Mouse (Mus musculus) kidney, embryonic 16.5 days (tissue): ENCODE measurements around the gene Mptx2. TPM values are rescaled to one million over a fixed set of nuclear protein-coding genes. Genes with fewer than 3 reads are reported as not detected.
"Not testable (repeated sequence)": the region's sequence is repeated elsewhere in the genome, so short reads cannot be mapped to it uniquely, and the experiment has no call there.

Experiments used
- ATAC-seq: fragments of 200-750 bp; cut with Nextera tagmentation; 2 replicates; pipeline ENCODE4 v1.8.0; 2017; ENCODE audit warnings: moderate TSS enrichment; ENCODE audit not compliant: low FRiP score, low TSS enrichment
- H3K27ac ChIP-seq: fragments of 300-500 bp; sonication (generic); 2 replicates; pipeline ENCODE4 v1.5.1; 2014; ENCODE audit warnings: low read length
- H3K27me3 ChIP-seq: fragments of 300-500 bp; sonication (generic); 2 replicates; pipeline ENCODE4 v1.6.1; 2014; ENCODE audit warnings: low read length, control low read depth, mixed read lengths; ENCODE audit not compliant: insufficient read depth
- H3K36me3 ChIP-seq: fragments of 300-500 bp; sonication (generic); 2 replicates; pipeline ENCODE4 v1.6.1; 2014; ENCODE audit warnings: low read length, control low read depth, mixed read lengths; ENCODE audit not compliant: insufficient read depth
- H3K4me1 ChIP-seq: fragments of 300-500 bp; sonication (generic); 2 replicates; pipeline ENCODE4 v1.6.1; 2014; ENCODE audit warnings: low read length, control low read depth, mixed read lengths; ENCODE audit not compliant: insufficient read depth
- H3K4me2 ChIP-seq: fragments of 300-500 bp; sonication (generic); replicated peaks from 2 replicates; pipeline ENCODE4 v1.6.1; 2014; ENCODE audit warnings: low read depth, low read length
- H3K4me3 ChIP-seq: fragments of 300-500 bp; sonication (generic); 2 replicates; pipeline ENCODE4 v1.5.1; 2014; ENCODE audit warnings: mild to moderate bottlenecking, low read length
- H3K9ac ChIP-seq: fragments of 300-500 bp; sonication (generic); replicated peaks from 2 replicates; pipeline ENCODE4 v1.6.1; 2014; ENCODE audit warnings: low read length
- H3K9me3 ChIP-seq: fragments of 300-500 bp; sonication (generic); 2 replicates; pipeline ENCODE4 v1.6.1; 2016; ENCODE audit warnings: low read length, control low read depth
- WGBS: fragments of 180-500 bp; shearing (Covaris S2); extraction: QIAGEN DNeasy Blood & Tissue Kit; methylation state at CpG from one replicate; pipeline ENCODE4 v1.1.7; 2014; 5-methylcytosine and 5-hydroxymethylcytosine counted together
- polyA plus RNA-seq: library from polyadenylated mRNA; unstranded; fragments of >200 nt; fragmentation: Nextera tagmentation; extraction: Ambion mirVana; gene quantifications from 2 replicates; pipeline ENCODE4 v1.2.1, GENCODE M21; 2015

Gene Mptx2
- not detected in 2 replicates for polyA plus RNA-seq

DNA sequence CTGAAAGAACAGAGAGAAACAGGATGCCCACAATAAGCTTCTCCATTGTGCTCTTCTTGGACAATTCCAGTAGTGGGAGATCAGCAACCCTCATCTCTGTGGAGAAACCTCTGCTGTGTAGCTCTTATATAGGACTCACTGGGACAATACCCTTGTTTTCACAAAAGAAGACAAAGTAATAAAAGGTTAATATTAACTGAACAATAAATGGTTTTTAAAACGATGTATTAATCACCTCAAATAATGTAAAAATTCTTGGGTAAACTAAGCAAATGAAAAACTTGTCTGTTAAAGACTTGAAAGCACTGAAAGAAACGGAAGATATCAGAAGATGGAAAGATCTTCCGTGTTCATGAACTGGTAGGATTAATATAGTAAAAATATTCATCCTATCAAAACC lies at the start of gene Mptx2:
Gene Mptx2, minus strand, starts transcription at position 101 of the 400 bp plus-strand sequence.
- H3K4me2 ChIP-seq, result no peak within 1 kb of the TSS
- whole genome bisulfite sequencing, result 80% methylated on average over 3 of the region's 3 CpGs
- no peak within 1 kb of the TSS for H3K27ac ChIP-seq
- H3K9me3 ChIP-seq, result no peaks in the 10 kb centered on the region
- no peaks in the 10 kb centered on the region for H3K36me3 ChIP-seq
- H3K27me3 ChIP-seq, result no peaks in the 10 kb centered on the region
- H3K4me1 ChIP-seq, result no peaks in the 10 kb centered on the region
- no peak within 1 kb of the TSS for H3K9ac ChIP-seq
- ATAC-seq, result no peak
- no peak within 1 kb of the TSS for H3K4me3 ChIP-seq

DNA sequence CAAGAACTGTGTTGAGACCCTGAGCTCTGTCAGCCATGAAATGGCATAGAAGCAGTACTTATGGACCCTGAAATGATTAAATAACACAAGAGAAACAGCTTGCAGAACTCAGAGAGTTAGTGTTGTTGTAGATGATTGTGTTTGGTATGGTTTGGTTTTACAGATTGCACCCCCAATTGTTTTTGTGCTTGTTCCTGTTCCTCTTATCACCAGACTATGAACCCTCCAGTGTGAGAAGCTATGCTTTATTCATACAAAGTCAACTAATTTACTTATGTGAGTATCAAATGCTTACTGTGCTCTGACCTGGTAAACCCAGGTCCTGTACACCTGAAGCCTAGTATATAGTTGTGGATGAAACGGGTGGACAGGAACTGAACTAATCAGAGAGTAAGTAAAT lies 49.0 kb upstream of the Mptx2 start:
- Histone ChIP-seq H3K9me3 (no peaks in the 10 kb centered on the region), H3K9ac (no peak overlapping the region), H3K4me2 (no peak overlapping the region), H3K36me3 (no peaks in the 10 kb centered on the region), H3K4me1 (no peaks in the 10 kb centered on the region), H3K27me3 (no peaks in the 10 kb centered on the region), H3K4me3 (no peak overlapping the region), H3K27ac (no peak overlapping the region)
- ATAC-seq, result no peak
- WGBS, result 76% methylated on average over 1 of the region's 1 CpGs

DNA sequence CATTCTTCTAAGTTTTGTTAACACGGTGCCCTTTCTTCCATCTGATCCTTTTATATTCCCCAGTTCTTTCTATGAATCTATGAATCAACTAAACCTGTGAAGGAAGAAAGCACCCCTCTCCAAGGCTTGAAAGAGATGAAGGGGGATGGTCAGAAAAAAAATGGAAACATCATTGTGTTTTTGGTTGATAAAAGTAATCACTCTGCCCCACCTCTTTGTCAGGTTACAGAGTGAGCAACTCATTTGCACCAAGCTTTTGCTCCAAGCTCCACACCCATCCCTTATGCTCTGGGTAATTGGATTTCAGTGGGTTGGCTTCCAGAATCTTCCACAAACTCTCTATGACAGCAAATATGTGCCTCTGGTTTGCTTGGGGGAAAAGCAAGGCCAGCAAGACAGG lies 47.8 kb upstream of the Mptx2 start:
- no peak overlapping the region for H3K9ac ChIP-seq
- no peaks in the 10 kb centered on the region for H3K27me3 ChIP-seq
- 100% methylated on average over 1 of the region's 1 CpGs for WGBS
- no peak overlapping the region for H3K4me2 ChIP-seq
- no peaks in the 10 kb centered on the region for H3K9me3 ChIP-seq
- H3K36me3 ChIP-seq, result no peaks in the 10 kb centered on the region
- no peak overlapping the region for H3K4me3 ChIP-seq
- no peak for ATAC-seq
- no peak overlapping the region for H3K27ac ChIP-seq
- no peaks in the 10 kb centered on the region for H3K4me1 ChIP-seq

DNA sequence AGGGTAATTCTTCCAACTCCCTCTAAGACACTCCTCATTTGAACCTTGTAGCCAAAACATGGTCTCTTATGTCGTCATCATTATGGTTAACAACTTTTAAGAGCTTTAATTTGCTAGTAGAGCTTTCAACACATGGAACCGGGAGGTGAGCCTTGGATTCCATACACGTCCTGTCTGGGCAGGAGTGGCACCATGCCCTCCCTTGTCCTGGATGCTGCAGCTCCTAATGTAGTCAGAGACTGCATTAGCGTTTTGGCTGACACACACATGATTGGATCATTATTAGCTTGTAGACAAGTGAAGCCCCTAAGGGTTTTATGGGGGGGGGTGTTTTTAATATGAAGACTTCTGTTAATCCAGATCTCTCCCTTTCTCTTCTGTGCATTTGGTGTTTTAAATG lies 47.4 kb upstream of the Mptx2 start:
- H3K9me3 ChIP-seq, result no peaks in the 10 kb centered on the region
- H3K4me3 ChIP-seq, result no peak overlapping the region
- H3K4me2 ChIP-seq, result no peak overlapping the region
- H3K36me3 ChIP-seq, result no peaks in the 10 kb centered on the region
- no peaks in the 10 kb centered on the region for H3K27me3 ChIP-seq
- H3K27ac ChIP-seq, result no peak overlapping the region
- 63% methylated on average over 4 of the region's 4 CpGs for whole genome bisulfite sequencing
- no peak overlapping the region for H3K9ac ChIP-seq
- no peak for ATAC-seq
- H3K4me1 ChIP-seq, result no peaks in the 10 kb centered on the region

DNA sequence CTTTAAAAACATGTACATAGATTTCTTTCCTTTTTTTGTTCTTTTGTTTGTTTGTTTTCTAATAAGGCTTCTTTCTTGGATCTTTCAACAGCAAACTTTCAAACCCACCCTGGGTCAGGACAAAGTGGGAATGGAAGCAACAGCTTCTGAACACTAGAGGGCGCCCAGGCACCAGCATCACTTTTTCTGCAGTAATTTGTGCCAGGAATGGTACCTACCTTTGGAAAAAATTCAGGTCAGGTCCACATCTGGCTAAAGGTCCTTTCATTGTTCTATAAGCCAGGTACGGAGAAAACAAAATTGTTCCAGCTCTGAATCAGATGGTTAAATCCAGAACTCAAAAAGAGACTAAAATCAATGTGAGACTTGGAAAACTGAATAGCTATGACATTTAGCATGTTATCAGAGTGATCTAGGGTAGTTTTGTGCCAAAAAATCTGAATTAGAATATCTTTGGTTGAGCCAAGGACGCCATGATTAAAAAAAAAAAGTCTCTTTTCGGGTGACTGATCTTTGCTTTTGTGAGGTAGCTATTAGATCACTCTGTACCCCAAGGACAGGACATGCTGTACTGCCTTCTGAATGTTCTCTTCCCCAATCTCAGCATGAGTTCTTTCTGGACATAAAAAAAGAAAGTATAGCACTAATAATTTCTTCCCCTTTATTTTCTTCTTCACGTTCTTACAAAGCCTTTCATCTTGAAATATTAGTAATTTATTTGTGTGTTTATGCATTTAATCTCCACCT lies 46.4 kb upstream of the Mptx2 start:
- WGBS, result 29% methylated on average over 5 of the region's 5 CpGs
- H3K9ac ChIP-seq, result no peak overlapping the region
- no peak for ATAC-seq
- no peak overlapping the region for H3K4me3 ChIP-seq
- H3K4me1 ChIP-seq, result no peaks in the 10 kb centered on the region
- H3K36me3 ChIP-seq, result no peaks in the 10 kb centered on the region
- no peak overlapping the region for H3K27ac ChIP-seq
- no peaks in the 10 kb centered on the region for H3K9me3 ChIP-seq
- no peaks in the 10 kb centered on the region for H3K27me3 ChIP-seq
- no peak overlapping the region for H3K4me2 ChIP-seq

DNA sequence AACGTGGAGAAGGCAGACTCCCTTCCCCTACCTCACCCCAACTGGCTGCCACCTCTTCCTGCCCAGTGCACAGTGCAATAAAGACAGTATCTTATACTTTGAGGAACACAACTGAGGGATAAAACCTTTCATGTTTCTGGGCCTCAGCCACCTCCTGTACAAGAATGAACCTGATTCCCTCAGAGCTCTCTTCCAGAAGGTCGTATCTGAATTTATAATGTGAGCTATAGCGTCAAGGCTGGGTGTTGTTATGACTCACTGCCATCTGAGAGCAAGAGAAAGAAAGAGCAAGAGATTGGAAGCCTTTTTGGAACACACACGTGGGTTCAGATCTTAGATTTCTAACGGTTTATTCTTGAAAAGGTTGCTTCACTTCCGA lies 44.7 kb upstream of the Mptx2 start:
- H3K4me2 ChIP-seq, result no peak overlapping the region
- no peak overlapping the region for H3K9ac ChIP-seq
- no peak overlapping the region for H3K27ac ChIP-seq
- no peak overlapping the region for H3K4me3 ChIP-seq
- H3K27me3 ChIP-seq, result no peaks in the 10 kb centered on the region
- no peak for ATAC-seq
- WGBS, result 67% methylated on average over 6 of the region's 6 CpGs
- H3K9me3 ChIP-seq, result no peaks in the 10 kb centered on the region
- no peaks in the 10 kb centered on the region for H3K4me1 ChIP-seq
- H3K36me3 ChIP-seq, result no peaks in the 10 kb centered on the region

DNA sequence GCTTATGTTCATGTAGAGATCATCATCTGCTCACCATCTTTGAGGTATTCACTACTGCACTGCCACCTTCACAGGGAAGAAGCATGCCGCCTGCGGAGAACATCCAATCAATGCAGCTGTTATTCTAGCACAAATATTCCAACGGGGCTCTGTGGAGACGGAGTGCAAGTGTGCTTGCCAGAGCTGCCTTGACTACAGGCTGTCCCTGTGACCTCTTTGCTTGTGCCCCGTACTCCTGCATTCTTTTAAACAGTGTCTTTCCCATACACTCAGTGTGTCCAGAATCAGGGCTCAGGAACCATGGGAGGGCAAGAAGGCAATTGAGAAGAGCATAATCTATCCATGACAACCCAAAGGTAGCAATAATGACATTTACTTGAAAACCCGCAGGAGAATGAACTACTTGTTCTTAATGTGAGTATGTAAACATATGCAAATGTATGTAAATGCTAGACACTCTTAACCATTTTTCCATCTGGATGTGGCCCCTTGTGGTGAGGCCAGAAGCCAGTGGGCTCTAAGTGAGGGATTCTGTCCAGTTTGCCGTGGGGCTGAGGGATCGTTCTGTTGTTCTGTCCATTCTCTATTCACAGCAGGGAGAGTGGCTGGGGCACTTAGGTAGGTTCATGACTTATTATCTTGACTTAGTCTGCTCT lies 44.1 kb upstream of the Mptx2 start:
- H3K4me3 ChIP-seq, result no peak overlapping the region
- ATAC-seq, result no peak
- no peaks in the 10 kb centered on the region for H3K27me3 ChIP-seq
- no peak overlapping the region for H3K4me2 ChIP-seq
- no peak overlapping the region for H3K9ac ChIP-seq
- no peaks in the 10 kb centered on the region for H3K4me1 ChIP-seq
- H3K27ac ChIP-seq, result no peak overlapping the region
- H3K36me3 ChIP-seq, result no peaks in the 10 kb centered on the region
- WGBS, result 79% methylated on average over 8 of the region's 8 CpGs
- no peaks in the 10 kb centered on the region for H3K9me3 ChIP-seq

DNA sequence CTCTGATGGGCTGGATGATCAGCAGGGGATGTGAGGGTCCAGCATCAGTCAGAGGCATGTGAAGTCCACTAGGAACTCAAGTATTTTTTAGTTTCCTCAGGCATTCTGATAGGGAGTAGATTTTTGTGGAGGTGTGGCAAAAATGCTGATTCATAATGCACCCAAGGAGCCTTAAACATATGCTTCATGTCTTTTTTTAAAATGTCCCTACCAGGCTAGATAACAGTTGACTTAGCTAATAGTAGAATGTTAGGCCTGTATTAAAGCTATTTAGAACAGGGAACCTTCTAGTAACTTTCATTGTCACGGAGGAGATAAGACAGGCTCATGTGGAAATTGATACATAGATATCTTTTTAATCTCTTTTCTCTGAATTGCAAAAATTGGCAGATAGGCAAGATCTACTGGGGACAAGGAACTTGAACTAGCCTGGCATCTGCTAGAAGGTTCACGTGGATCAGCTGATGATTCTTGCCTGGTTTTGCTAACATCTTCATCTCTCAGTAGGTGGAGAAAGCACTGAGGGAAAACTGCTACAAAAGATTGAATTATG lies 40.4 kb upstream of the Mptx2 start:
- WGBS, result 86% methylated on average over 2 of the region's 2 CpGs
- Histone ChIP-seq H3K36me3 (no peaks in the 10 kb centered on the region), H3K9ac (no peak overlapping the region), H3K9me3 (no peaks in the 10 kb centered on the region), H3K27me3 (no peaks in the 10 kb centered on the region), H3K27ac (no peak overlapping the region), H3K4me1 (no peaks in the 10 kb centered on the region), H3K4me3 (no peak overlapping the region), H3K4me2 (no peak overlapping the region)
- no peak for ATAC-seq

DNA sequence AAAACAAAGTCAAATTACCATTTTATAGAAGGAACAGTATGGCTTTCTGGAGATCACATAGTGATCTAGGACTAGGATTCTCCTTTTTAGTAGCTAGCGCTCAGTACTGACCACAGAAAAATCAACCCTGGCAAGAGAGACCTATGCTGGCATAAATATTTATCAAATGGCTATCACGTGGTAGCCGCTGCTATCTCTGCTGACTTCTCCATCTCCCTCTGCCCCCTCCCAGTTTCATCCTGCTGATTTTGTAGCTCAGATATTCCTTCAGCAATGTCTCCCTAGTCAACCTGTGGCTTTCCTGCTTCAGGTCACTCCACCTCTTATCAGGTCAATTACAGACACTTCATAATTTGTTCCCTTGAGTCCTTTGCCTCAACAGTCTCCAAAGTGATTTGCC lies 38.1 kb upstream of the Mptx2 start:
- WGBS, result 84% methylated on average over 3 of the region's 3 CpGs

DNA sequence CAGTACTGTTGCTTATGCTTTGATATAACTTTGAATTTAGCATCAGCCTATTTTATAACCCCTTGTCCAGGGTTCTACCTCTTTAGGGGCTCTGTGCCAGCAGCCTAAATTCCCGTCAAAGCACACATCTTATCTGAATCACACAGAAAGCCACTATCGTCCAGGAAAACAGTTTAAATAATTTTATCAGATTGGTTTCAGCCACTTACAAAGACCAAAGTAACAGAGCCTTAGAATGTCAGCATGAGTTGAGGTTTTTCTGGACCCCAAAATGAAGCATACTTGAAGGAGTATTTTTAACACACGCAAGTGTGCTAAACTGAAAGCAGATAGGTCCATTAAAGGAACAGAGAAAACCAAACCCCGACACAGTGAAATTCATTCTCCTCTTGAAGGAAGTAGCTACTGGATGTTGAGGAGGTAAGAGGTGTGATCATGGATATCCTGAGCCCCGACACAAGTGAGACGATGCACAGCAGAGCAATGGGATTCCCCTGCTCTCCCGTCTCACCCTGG lies 36.0 kb upstream of the Mptx2 start:
- H3K27me3 ChIP-seq, H3K4me1 ChIP-seq, H3K9me3 ChIP-seq, H3K36me3 ChIP-seq, H3K27ac ChIP-seq, H3K4me2 ChIP-seq, H3K4me3 ChIP-seq, H3K9ac ChIP-seq, ATAC-seq: not testable (repeated sequence)
- WGBS, result 79% methylated on average over 7 of the region's 7 CpGs

More for the DNA sequence above, 38.1 kb upstream of the Mptx2 start:
- Histone ChIP-seq H3K27ac (no peak overlapping the region), H3K9me3 (no peaks in the 10 kb centered on the region), H3K9ac (no peak overlapping the region), H3K36me3 (no peaks in the 10 kb centered on the region), H3K4me2 (no peak overlapping the region), H3K4me3 (no peak overlapping the region), H3K4me1 (no peaks in the 10 kb centered on the region), H3K27me3 (no peaks in the 10 kb centered on the region)
- ATAC-seq, result no peak
